8 mouse cellular contexts compared by ENCODE assay signal in the genomic region with DNA sequence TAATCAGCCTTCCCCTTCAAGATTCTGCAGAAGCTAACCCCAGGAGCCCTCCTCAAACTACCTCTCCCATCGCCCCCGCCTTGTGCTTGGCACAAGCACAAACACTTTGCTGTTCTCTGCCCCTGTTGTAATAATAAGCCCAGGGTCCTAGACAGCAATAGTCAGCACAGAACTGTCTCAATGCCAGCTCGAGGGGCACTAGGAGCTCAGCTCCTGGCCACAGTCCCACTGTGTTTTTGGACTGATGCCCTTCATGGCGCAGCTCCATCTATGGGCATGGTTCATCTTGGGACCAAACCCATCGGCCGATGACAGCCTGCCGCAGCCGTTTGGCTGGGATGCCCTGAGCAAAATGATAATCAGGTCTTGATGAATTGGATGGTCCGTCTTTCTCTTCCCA.
DNase-seq lines count a peak whose midpoint lies in the region; ATAC-seq and TF ChIP-seq lines count a peak whose summit lies in the region.

No protein-coding gene starts in this region.

- peak overlapping the region; percentile 76 for H3K27ac ChIP-seq in heart, postnatal 0 days (ENCODE audit: low read depth)
- H3K27ac ChIP-seq in liver, embryonic 11.5 days (ENCODE audit: low read depth, low read length): no peak overlapping the region

- TF ChIP-seq EP300 in heart, postnatal 0 days (IDR thresholded peaks at IDR 0.05; ENCODE audit: low read depth): no peak

- no peak overlapping the region for H3K4me3 ChIP-seq in heart, postnatal 0 days (ENCODE audit: low read depth, low read length)
- no peak overlapping the region for H3K4me3 ChIP-seq in liver, embryonic 11.5 days (ENCODE audit: low read depth, low read length)

- peaks cover 17% of the 10 kb centered on the region; the same call in 1 of the 2 replicates for H3K4me1 ChIP-seq in heart, postnatal 0 days (ENCODE audit: control insufficient read depth, insufficient read depth)
- H3K4me1 ChIP-seq in liver, embryonic 11.5 days (replicated peaks; ENCODE audit: control insufficient read depth, insufficient read depth, low read length): no peaks in the 10 kb centered on the region

- no peak for ATAC-seq in frontal cortex, adult (ENCODE audit: low TSS enrichment)
- ATAC-seq in heart, postnatal 0 days (ENCODE audit: insufficient read depth, low read depth): peak; percentile 94
- ATAC-seq in liver, embryonic 11.5 days (replicated peaks; ENCODE audit: low FRiP score): no peak
- no peak for ATAC-seq in activated CD4-positive, CD25-positive, alpha-beta regulatory T cell, adult 4 months

- no peak for TF ChIP-seq CTCF in heart, postnatal 0 days (IDR thresholded peaks at IDR 0.05; ENCODE audit: low read depth)

- WGBS in heart, postnatal 0 days: 34% methylated on average over 9 of the region's 9 CpGs
- 84% methylated on average over 9 of the region's 9 CpGs for WGBS in liver, embryonic 11.5 days

- peak; percentile 6 to 33 for DNase-seq in frontal cortex, adult 2 months (ENCODE audit: extremely low spot score in 1 of 2, low spot score in 1 of 2)
- DNase-seq in retina, adult 2 months (ENCODE audit: low read depth, low spot score): peak; percentile 11
- no peak for DNase-seq in retina, embryonic 14.5 days (ENCODE audit: low spot score)
- DNase-seq in heart, postnatal 0 days (ENCODE audit: low spot score): peak; percentile 63
- peak; percentile 12 for DNase-seq in lung, postnatal 14 days
- DNase-seq in liver, embryonic 11.5 days (ENCODE audit: low spot score): no peak

- H3K9me3 ChIP-seq in heart, postnatal 0 days (replicated peaks; ENCODE audit: control insufficient read depth, low read length): no peaks in the 10 kb centered on the region
- no peaks in the 10 kb centered on the region for H3K9me3 ChIP-seq in liver, embryonic 11.5 days (ENCODE audit: control insufficient read depth, low read length)

- peak overlapping the region; percentile 11; the same call in 1 of the 2 replicates for H3K4me2 ChIP-seq in heart, postnatal 0 days (ENCODE audit: low read depth, low read length)
- no peak overlapping the region for H3K4me2 ChIP-seq in liver, embryonic 11.5 days

- H3K36me3 ChIP-seq in heart, postnatal 0 days (replicated peaks; ENCODE audit: control insufficient read depth, insufficient read depth, low read length): no peaks in the 10 kb centered on the region
- no peaks in the 10 kb centered on the region for H3K36me3 ChIP-seq in liver, embryonic 11.5 days (ENCODE audit: control insufficient read depth, insufficient read depth, low read length)

- no peak overlapping the region for H3K9ac ChIP-seq in heart, postnatal 0 days (replicated peaks; ENCODE audit: low read depth, low read length)
- H3K9ac ChIP-seq in liver, embryonic 11.5 days (ENCODE audit: low read depth, low read length): no peak overlapping the region

- H3K27me3 ChIP-seq in heart, postnatal 0 days (ENCODE audit: control insufficient read depth, insufficient read depth, low read length): no peaks in the 10 kb centered on the region
- no peaks in the 10 kb centered on the region for H3K27me3 ChIP-seq in liver, embryonic 11.5 days (replicated peaks; ENCODE audit: control insufficient read depth, insufficient read depth, low read length)

Comparison
In these comparisons a context has a peak if more than half of its experiments do, and no peak if none do; other contexts are left out.
1. DNase-seq: peak in frontal cortex, adult 2 months (2 of 2), retina, adult 2 months (single experiment), heart, postnatal 0 days (single experiment) and lung, postnatal 14 days (single experiment); none in retina, embryonic 14.5 days (single experiment) and liver, embryonic 11.5 days (single experiment).